In the genomic region with DNA sequence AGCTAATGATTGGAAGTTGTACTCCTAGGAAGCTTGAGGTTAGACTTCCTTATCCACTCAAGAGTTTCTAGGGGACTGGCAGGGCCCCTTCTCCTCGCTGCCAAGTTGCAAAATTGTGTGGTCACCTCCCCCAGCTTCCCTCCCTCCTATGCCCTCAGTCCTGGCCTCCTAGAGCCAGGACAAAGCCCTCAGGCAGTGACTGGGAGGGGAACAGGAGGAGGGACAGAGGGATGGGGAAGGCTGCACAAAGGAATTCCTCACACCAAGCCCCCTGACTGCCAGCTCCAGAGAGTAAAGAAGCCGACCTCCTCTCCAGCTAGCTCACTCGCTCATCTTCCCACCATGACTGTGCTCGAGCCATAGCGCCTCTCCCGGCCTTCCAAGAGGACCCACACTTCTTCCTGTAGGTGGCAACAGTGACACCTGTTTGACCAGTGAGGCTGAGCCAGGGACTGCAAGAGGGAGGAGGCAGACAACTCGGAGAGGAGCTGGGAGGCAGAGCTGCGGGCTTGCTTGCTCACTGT, we compare ENCODE assay signal across 9 mouse cellular contexts. TPM values are rescaled to one million over a fixed set of nuclear protein-coding genes. Genes with fewer than 3 reads are reported as not detected.
DNase-seq lines count a peak whose midpoint lies in the region; ATAC-seq lines count a peak whose summit lies in the region.
"Had no signal": no experiment of that assay in that cellular context is flagged by ENCODE, and none has a peak within 500 bp of the region (broad histone marks: within the 10 kb centered on the region; RNA-seq: fewer than 3 reads in every experiment).

Gdpd2 (plus strand) TSS at position 209 of the 524 bp plus-strand sequence.

- no peak within 1 kb of the TSS for H3K4me2 ChIP-seq in liver, embryonic 12.5 days
- peak within 1 kb of the TSS; percentile 20 for H3K4me2 ChIP-seq in liver, embryonic 11.5 days
- peak within 1 kb of the TSS; percentile 36 for H3K4me2 ChIP-seq in neural tube, embryonic 11.5 days (ENCODE audit: low read depth)

- no peak for ATAC-seq in liver, embryonic 12.5 days
- peak; percentile 98 for ATAC-seq in granulocyte monocyte progenitor cell, adult 5-6 weeks (replicated peaks; ENCODE audit: poor library complexity, severe bottlenecking)
- ATAC-seq in liver, embryonic 11.5 days (replicated peaks; ENCODE audit: low FRiP score), result no peak
- ATAC-seq in neural tube, embryonic 11.5 days (ENCODE audit: insufficient read depth, low FRiP score, low TSS enrichment), result peak; percentile 73

- no peak within 1 kb of the TSS for H3K4me3 ChIP-seq in liver, embryonic 12.5 days
- H3K4me3 ChIP-seq in liver, embryonic 11.5 days (ENCODE audit: low read depth, low read length), result no peak within 1 kb of the TSS
- H3K4me3 ChIP-seq in neural tube, embryonic 11.5 days (ENCODE audit: low read depth, low read length), result peak within 1 kb of the TSS; percentile 12; the same call in 1 of the 2 replicates
- H3K4me3 ChIP-seq: myocyte had no signal

- WGBS in liver, embryonic 12.5 days (ENCODE audit: insufficient replicate concordance), result 9% methylated on average over 8 of the region's 8 CpGs
- whole genome bisulfite sequencing in liver, embryonic 11.5 days, result 17% methylated on average over 8 of the region's 8 CpGs
- WGBS in neural tube, embryonic 11.5 days, result 22% methylated on average over 8 of the region's 8 CpGs

- no peak within 1 kb of the TSS for H3K9ac ChIP-seq in liver, embryonic 12.5 days
- no peak within 1 kb of the TSS for H3K9ac ChIP-seq in liver, embryonic 11.5 days (ENCODE audit: low read depth, low read length)
- H3K9ac ChIP-seq in neural tube, embryonic 11.5 days (ENCODE audit: low read length), result peak within 1 kb of the TSS; percentile 18; the same call in 1 of the 2 replicates

- H3K27ac ChIP-seq in liver, embryonic 12.5 days, result no peak within 1 kb of the TSS
- no peak within 1 kb of the TSS for H3K27ac ChIP-seq in liver, embryonic 11.5 days (ENCODE audit: low read depth, low read length)
- H3K27ac ChIP-seq in neural tube, embryonic 11.5 days (ENCODE audit: low read depth, low read length), result 0 out of 2 replicates have a peak within 1 kb of the TSS, but pooled peaks have one; percentile 56

- DNase-seq in liver, result peak; percentile 22
- peak; percentile 44 to 47 for DNase-seq in cerebellum, postnatal 36 days
- peak; percentile 41 to 48 for DNase-seq in kidney, adult 8-10 months
- no peak for DNase-seq in liver, embryonic 11.5 days (ENCODE audit: low spot score)
- DNase-seq in neural tube, embryonic 11.5 days (ENCODE audit: low spot score), result peak; percentile 59
- DNase-seq in B cell, adult 2 months, result no peak

- 0 out of 2 replicates have a peak, but pooled peaks cover 6% of the 10 kb centered on the region for H3K4me1 ChIP-seq in liver, embryonic 12.5 days
- H3K4me1 ChIP-seq in liver, embryonic 11.5 days (replicated peaks; ENCODE audit: control insufficient read depth, insufficient read depth, low read length), result no peaks in the 10 kb centered on the region
- no peaks in the 10 kb centered on the region for H3K4me1 ChIP-seq in neural tube, embryonic 11.5 days (ENCODE audit: control insufficient read depth, insufficient read depth, low read length)

- H3K27me3 ChIP-seq in liver, embryonic 12.5 days (replicated peaks), result peaks cover 49% of the 10 kb centered on the region
- H3K27me3 ChIP-seq in liver, embryonic 11.5 days (replicated peaks; ENCODE audit: control insufficient read depth, insufficient read depth, low read length), result peaks cover 22% of the 10 kb centered on the region
- no peaks in the 10 kb centered on the region for H3K27me3 ChIP-seq in neural tube, embryonic 11.5 days (ENCODE audit: control insufficient read depth, insufficient read depth, low read length)

- no peaks in the 10 kb centered on the region for H3K9me3 ChIP-seq in liver, embryonic 12.5 days (replicated peaks)
- H3K9me3 ChIP-seq in liver, embryonic 11.5 days (ENCODE audit: control insufficient read depth, low read length), result no peaks in the 10 kb centered on the region
- H3K9me3 ChIP-seq in neural tube, embryonic 11.5 days (ENCODE audit: control insufficient read depth, low read length), result no peaks in the 10 kb centered on the region

- H3K36me3 ChIP-seq in liver, embryonic 12.5 days, result peaks cover 28% of the 10 kb centered on the region
- no peaks in the 10 kb centered on the region; the same call in 1 of the 2 replicates for H3K36me3 ChIP-seq in liver, embryonic 11.5 days (ENCODE audit: control insufficient read depth, insufficient read depth, low read length)
- no peaks in the 10 kb centered on the region; the same call in 1 of the 2 replicates for H3K36me3 ChIP-seq in neural tube, embryonic 11.5 days (ENCODE audit: control insufficient read depth, insufficient read depth, low read length)

RNA-seq across cellular contexts. Expression of gene Gdpd2, which starts in this region (rescaled TPM):
- polyA plus RNA-seq in liver, embryonic 12.5 days (2016; fragmentation: Nextera tagmentation; extraction: Ambion mirVana), result 0.08 and 0.39 TPM in 2 replicates
- not detected in 2 replicates for total RNA-seq in granulocyte monocyte progenitor cell, adult 5-6 weeks (2014; fragmentation: Nextera tagmentation)
- total RNA-seq in granulocyte monocyte progenitor cell, adult 5-6 weeks (2017), result not detected in 2 replicates
- polyA plus RNA-seq in liver, embryonic 11.5 days (2014; fragmentation: Nextera tagmentation; extraction: Ambion mirVana), result 0.14 and 0.19 TPM in 2 replicates
- polyA plus RNA-seq in neural tube, embryonic 11.5 days (2014; fragmentation: Nextera tagmentation; extraction: Ambion mirVana), result 7.0 and 8.0 TPM in 2 replicates
- polyA plus RNA-seq: myocyte had no signal

Comparison
In these comparisons a context has a peak if more than half of its experiments do, and no peak if none do; other contexts are left out.
1. DNase-seq: peak in liver (single experiment), cerebellum, postnatal 36 days (2 of 2), kidney, adult 8-10 months (2 of 2) and neural tube, embryonic 11.5 days (single experiment); none in liver, embryonic 11.5 days (single experiment) and B cell, adult 2 months (0 of 2).
2. Peak in ATAC-seq in granulocyte monocyte progenitor cell, adult 5-6 weeks; RNA of the gene not detected or under 1 TPM.